Mouse (Mus musculus): ENCODE data around the gene Kcna10.
A peak's percentile ranks its signal among the peaks of the same experiment; 100 is the strongest.

Kcna10 gene

DNA sequence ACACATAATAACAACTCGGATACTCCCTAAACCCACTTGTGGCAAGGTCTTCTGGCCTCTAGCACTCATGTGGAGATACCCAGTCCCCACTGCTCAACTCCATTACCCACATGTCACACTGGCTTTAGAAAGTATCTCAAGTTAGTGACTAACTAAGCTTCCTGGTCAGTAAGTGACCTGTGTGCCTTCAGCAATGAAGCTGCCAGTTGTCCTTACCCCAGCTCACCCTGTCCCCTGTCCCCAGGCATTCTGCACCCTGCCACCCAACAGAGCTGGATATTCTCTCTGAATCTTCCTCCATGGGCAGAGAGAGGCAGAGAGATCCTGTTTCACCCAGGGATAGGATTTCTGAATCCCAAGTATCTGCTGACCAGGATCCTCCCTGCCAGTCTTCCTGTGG lies at the start of gene Kcna10:
Gene Kcna10 (plus strand): TSS at position 301 of the 400 bp plus-strand sequence.
- DNase-seq (ENCODE audit: low read depth, low spot score): no peak

DNA sequence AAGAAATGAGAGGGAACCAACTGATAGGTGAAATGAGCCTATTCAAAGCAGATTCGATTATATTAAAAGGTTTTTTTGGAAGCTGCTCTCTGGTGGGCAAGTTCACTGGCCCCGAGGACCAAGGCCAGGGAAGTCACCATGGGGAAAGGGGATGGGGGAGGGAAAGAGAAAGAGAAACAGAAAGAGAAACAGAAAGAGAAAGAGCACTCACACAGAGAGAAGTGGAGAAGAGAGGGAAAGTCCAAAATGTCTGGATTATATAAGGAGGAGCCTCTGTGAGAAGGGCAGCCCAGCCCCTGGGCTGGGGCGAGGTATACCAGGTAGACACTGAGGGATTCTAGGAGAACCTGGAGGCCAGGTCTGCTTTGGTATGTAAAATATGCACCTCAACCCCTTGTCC lies 48.4 kb upstream of the Kcna10 start:
- DNase-seq (ENCODE audit: low read depth, low spot score): no peak

DNA sequence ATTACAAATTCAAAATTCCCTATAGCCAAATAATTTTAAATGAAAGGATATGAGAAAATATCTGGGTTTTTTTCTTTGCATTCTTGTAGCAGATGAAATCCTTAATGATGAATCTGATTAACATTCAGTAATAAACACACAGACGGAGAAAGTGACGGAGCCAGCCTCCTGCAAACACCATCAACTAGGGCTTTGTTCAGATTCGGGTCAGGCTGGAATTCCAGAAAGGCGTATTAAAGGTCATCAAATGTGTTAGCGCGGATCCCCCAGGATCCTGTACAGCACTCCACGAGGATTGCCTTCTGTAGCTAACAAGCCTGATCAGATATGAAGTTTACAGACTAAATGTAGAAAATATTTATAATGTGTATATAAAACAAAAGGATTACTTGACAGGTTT lies 35.7 kb upstream of the Kcna10 start:
- no peak for DNase-seq (ENCODE audit: low read depth, low spot score)

DNA sequence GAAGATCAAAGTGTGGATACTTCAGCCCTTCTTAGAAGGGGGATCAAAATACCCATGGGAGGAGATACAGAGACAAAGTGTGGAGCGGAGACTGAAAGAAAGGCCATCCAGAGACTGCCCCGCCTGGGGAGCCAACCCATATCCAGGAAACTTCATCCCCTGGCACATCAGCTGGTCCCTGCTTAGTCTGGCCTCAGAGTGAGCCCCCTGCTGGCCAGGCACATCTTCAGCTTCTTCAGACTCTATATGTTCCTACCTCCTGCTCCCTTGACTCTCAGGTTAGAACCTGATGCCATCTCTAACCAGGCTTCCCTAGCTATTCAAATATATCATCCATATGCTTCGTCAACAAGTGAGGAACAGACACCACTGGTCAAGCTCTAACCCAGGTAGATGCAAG lies 33.9 kb upstream of the Kcna10 start:
- no peak for DNase-seq (ENCODE audit: low read depth, low spot score)

DNA sequence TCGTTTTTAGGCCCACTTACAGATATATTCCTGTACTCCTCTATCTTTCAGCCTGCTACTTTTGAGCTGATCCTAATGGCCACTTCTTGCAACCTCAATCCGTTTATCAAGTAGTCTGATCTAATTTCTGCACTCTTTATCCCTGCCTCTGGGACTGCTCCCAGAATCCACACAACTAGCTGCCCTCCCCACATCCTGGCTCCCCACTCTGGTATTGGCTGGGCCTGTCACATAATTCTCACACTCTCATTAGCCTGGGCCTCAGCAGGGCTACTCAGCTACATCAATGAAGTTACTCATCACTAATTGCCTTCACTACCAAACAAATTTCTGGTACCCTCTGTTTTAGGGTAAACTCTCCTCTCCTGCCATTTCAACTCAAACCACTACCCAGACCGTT lies 32.4 kb upstream of the Kcna10 start:
- DNase-seq (ENCODE audit: low read depth, low spot score): no peak

DNA sequence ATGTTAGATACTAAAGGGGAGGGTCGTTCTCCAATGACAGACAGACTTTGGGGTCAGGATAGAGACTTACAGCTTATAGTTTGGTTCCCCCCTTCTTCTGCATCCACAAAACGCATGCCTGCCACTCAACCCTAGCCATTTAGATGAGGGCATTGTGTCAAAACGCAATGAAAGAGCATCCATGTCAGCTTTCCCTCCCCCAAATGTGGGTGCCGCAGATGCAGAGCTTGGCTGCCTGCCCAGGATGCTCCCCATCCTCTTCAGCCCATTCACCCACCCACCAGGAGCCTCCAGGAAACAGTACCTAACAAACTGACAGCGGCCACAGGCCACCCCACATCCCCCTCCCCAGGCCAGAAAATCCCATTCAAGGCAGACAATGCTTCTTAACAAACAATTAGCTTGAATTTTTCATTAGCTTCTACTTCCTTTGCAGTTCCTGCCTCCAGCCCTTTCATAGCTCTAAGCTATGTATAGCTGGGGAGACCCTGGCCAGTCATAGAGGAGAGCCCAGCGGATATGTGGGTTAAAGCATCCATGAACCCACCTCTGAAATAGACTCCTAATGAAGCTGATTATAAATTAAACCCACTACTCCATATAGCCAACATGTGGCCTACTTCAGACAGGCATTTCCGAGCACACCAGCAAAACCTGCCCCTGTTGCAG lies 31.9 kb upstream of the Kcna10 start:
- DNase-seq (ENCODE audit: low read depth, low spot score): no peak

DNA sequence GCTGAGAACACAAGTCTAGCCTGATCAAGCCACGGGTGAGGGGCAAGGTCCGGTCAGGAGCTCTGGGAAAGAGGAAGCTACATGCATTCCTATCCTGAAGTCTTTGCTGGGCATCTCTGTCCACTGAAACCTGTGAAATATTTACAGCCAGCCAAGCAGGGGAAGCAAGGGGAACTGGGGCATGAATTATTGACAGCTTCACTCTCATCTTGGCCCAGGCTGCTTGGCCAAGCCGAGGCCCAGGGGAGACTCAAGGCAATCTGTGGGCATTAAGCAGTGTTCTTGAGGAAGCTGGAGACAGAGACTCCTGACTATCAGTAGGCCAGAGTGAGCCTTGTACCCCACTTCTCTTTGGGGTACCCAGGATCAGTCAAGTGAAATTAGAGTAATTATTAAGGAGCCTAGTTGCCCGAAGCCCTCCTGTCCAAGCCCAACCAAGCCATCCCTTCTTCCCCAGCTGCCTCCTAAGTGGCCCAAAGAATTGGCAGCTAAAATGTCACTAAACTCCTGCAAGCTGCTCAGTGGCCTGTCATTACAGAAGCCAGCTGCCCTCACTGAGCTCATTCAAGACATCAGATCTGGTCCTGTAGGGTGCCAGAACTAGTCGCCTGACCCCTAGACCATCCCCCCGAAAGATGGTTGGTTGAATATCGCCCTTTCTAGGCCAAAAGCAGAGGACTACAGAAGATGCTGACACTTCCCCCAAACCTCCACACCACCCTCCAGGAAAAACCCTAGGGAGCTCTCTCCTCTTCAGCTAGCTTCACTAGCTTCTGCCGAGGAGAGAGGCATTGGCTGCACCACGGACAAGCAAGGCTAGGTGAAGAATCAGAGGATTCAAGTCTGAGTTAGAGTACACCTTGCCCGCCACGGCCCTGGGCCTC lies 28.8 kb upstream of the Kcna10 start:
- DNase-seq (ENCODE audit: low read depth, low spot score): no peak

DNA sequence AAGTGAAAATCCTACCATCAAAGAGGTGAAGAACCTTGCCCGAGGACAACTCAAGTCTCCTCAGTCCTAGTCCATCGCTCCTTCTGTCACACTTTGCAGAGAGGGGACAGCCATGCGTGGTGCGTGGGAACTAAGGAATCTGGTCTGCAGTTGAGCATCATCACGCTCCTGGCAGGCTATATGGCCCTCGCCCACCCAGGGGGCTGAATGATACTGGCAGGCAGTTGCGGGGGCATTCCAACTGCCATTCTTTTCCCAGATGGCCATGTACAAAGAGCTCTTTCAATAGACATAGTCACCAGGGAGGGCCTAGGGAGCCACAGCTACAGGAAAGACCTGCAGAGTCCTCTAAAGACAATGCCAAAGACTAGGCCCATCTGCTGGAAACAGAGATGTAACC lies 24.0 kb upstream of the Kcna10 start:
- DNase-seq (ENCODE audit: low read depth, low spot score): no peak

DNA sequence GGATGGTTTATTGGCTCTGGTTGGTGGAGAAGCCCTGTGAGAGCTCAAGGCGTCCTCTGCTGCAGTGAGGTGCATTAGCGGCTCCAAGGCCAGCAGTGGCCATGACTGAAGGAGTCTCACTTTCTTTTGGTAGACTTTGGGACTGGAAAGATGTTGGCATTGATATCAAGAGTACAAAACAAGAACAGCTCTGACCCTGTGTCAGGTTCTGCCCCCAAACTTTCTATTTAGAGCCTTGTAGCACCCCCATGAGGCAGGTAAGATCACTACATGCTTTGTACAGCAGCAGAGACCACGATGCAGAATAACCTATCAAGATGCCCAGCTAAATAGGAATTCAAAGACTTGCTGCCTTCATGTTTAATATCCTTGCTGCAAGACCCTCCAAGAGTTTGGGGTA lies 23.4 kb upstream of the Kcna10 start:
- no peak for DNase-seq (ENCODE audit: low read depth, low spot score)

DNA sequence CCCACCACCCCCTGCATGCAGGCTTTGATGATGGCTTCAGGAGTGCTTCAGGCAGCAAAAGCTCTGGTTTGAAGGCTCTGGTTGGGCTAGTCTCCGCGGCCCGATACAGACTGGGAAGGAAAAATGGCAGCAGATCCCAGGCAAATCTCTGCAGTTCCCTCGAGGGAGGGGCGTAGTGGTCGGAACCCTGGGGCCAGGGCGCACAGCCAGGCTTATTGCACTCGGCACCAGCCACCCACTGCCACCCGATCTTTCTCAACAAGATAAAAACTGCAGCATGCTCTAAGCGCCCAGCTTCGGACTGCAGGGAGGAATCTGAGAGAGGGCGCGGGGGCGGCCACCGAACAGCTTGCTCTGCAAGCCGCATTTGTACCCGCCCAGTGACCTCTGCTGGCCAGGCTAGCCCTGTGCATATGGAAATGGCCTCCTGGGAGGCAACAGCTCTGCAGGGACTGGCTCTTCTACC lies 23.0 kb upstream of the Kcna10 start:
- no peak for DNase-seq (ENCODE audit: low read depth, low spot score)

DNA sequence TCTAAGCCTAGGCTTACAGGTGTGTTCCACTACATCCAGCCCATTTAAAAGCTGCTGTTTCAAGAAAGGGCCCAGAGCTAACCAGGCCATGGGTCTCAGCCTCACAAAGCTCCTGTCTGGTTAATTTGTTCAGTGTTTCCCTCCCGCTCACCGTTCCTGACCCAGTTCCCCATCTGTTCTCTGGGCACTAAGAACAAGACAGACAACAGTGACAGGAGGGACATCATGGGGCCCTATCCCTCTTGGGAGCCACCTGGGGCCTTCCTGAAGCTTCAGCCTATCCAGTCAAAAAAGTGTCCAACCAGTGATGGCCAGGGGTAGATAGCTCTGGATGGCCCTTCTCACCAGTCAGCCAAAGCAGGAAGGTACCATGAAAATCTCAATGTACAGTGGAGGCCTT lies 20.1 kb upstream of the Kcna10 start:
- DNase-seq (ENCODE audit: low read depth, low spot score): no peak

DNA sequence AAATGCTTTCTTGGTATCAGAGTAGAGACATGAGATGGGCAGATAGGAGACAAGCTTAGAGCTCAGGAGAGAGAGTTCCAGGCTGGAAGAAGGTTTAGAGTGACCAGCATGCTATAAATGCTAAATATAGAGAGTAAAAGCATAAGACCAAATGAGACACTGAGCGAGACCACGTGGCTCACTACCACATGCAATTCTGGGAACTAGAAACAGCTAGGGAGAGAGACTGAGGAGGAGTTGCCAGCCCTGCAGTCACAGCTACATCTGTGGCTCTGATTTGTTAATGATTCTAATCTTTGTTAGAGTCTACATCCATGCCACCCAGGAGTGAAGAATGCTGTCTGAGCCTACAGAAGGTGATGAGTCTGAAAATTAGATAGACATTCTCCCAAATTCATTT lies 13.3 kb upstream of the Kcna10 start:
- DNase-seq (ENCODE audit: low read depth, low spot score): no peak

DNA sequence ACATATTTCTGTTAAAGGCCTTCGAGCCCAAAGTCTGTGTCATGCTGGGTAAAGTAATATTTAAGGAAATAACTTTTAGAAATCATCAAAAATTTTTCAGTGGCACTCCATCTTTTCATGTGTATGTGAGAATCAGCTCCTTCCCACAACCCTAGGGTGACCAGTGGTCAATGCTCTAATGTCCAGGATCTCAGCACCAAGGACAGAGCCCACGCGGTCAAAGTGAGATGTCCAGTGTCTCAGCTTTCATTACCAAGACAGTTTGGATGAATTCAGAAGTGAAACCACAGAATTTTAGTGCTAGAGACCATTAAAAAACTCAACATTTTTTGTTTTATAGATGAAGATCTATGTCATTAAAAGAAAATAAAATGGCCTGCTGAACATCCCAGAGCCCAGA lies 10.9 kb upstream of the Kcna10 start:
- DNase-seq (ENCODE audit: low read depth, low spot score): no peak

DNA sequence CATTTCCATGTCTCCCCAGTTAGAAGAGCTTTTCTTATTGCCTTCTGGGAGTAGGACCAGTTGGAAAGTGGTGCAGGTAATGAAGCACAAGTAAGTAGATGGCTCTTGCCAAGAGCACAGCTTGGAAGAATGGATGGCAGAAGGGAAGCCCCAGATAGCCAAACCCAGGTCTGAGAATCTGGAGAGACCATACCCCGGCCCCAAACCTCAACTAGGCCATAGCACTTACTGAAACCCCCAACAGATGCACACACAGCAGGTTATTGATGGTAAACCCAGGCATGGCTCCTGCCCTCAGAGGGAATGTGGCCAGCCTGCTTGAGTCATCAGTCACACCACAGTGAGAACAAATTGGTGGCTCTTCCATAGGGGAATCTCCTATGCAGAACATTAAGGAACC lies 10.3 kb upstream of the Kcna10 start:
- DNase-seq (ENCODE audit: low read depth, low spot score): no peak

DNA sequence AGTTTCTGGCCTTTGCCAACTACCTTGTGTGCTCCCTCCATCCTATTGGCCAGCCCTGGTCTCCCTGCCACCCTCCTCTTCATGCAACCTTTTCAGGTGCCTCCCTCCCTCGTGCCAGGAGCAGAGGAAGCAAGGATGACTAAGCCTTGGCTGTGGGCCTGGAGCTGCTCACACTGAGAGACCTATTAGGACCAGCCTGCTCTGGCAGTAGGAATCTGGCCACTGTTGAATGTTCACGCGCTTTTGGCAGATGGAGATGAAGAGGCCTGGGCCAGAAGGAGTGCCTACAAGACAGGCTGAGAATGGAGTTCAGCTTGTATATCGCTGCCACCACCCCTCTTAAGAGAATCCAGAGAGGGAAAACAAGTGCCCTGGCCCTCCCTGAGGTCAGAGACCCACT lies 7.4 kb upstream of the Kcna10 start:
- DNase-seq (ENCODE audit: low read depth, low spot score): no peak

DNA sequence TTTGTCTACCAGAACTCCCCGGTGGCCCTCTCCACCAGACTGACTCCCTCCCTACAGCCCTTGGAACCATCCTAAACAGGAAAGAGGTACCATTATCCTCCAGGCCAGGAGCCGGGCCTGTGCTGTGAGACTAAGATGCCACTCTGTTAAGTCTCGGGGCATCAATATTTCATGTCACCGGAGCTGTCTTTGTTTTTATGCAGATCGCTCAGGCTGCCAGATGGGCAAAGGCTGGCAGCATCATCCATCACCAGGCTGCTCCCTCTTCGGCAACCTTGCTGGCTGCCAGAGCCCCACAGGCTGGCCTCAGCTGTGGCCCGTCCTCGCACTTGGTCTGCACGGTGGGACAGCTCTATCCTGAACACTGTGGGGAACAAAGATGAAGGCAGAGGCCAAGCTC lies 6.4 kb upstream of the Kcna10 start:
- no peak for DNase-seq (ENCODE audit: low read depth, low spot score)

DNA sequence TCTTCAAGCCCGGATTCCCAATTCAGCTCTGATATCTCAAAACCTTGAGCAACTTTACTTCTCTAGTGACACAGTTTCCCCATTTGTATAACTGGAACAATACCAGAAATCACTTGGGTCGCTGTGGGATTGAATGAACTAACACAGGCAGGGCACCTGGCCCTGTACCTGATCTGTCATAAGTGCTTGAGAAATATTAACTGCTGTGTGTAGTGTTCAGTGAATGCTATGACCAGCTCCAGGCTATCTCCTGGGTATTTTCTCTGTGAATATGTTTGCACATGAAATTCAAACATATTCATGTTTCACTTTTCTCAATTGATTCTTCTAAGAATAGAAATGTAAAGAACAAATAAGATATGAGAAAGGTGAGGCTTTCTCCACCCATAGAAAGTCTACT lies 2.0 kb upstream of the Kcna10 start:
- no peak for DNase-seq (ENCODE audit: low read depth, low spot score)

DNA sequence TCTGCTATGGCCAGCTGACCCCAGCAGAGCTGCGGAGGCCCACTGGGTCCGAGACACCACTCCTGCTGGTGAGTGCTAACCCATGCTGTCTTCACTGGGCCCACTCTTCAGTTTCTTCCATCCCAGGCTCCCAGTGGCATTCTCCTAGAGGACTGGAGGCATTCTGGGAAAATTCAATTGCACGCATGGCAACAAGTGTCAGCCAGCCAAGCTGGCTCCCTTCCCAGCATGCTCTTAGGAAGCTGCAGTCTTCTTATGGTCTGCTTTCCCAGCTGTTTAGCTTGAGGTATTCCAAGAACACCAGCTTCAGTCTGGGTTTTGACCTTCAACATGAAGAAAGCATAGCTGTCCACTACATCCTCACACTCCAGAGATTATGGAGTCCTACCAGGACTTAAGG lies 322 bp downstream of the Kcna10 start:
- no peak for DNase-seq (ENCODE audit: low read depth, low spot score)

DNA sequence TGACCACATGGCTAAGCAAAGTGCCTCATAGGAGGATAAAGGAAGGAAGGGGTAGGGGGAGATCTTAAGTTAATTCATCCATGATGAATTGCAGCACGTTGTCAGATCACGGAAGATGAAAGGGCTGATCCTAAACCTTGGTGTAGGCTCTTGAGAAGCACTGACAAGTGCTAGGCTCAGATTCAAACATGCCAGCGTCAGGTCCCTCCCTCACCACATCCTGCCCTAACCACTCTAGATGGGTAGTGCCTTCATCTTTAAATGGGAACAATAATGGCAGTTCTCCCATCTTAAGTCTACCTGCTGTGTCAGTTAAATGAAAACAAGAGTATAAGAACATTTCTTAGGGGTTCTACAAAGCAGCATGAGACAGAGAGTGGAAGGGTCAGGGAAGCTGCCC lies 2.7 kb downstream of the Kcna10 start:
- no peak for DNase-seq (ENCODE audit: low read depth, low spot score)

DNA sequence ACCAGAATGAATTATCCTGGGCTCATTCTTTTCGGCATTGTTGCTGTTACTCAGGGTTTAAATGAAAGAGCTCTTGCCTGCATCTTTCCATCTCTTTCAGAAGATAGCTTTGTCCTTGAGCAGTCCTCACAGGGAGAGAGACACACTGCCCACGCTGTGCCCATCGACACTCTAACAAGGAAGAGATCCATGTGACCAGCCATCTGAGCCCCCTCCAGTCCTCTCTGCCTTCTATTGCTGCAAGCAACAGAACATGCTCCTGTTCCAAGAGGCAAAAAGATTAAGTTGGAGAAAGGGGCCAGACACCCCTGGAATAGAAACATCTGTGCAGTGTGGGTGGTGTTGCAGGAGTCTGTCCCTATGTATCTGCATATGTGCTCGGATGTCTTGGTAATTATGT lies 4.2 kb downstream of the Kcna10 start:
- DNase-seq (ENCODE audit: low read depth, low spot score): no peak

DNA sequence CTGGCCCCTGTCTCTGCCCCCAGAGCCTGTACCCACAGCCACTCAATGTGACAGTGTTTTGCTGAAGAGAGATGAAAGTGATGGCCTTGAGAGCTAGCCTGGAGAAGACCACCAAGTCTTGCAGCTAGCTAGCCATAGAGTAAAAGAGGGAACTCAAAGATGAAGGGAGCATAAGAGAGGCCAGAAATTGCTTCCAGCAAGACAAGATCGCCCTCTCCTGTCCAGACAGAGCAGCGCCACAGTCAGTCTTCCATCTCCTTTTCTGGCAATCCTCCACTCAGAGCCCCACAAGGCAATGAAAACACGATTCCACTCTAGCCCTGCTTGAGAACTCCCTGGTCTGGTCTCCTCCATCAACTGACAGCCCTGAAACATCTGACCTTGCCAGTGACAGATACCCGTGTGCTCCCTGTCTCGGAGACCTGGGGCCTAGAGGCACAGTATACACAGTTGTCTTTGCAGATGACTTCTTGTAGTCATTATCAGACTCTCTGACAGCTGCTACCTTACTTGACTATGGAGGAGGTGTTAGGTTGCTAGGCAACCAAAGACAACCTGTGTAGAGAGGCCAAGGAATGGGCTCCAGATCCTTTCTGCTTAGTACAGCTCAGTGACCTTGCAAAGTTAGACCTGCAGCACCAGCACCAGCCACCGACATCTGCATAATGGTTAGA lies 5.5 kb downstream of the Kcna10 start:
- DNase-seq (ENCODE audit: low read depth, low spot score): no peak

DNA sequence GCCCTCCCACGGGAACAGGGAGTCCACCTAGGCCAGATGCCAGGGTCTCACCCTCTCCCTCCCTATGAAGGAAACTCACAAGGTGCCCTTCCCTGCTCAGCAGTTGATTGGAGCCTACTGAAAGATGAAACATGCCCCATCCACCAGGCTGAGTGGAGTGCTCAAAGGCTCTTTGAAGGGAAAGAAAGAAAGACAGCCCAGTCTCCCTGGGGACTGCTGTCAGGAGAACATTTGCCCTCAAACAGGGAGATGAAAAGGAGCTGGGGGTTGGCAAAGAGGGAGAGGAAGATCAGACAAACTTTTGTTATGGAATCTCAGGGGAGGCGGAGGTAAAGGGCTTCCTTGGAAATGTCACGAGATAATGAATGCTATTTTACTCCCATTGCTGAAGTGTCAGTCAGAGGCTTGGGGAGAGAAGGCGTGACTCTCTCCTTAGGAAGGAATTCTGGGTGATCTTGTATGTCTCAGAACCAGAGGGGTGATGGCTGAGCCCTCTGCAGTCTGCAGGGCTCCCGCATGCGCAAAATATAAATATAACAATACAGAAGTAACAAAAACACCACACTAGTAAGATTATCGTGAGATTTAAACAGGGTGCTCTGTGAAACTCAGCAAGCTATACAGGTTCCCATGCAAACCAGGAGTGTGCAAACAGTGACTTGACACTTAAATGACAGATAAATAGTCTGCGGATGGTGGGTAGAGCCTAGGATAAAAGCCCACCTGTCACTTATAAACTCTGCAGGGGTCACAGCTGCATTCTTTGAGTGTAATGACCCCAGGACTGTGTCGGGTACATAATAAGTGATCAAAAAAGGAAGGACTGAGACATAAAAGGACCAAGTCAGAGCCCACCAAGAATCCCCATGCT lies 18.7 kb downstream of the Kcna10 start:
- peak; percentile 18 for DNase-seq (ENCODE audit: low read depth, low spot score)

All from WW6 (cell line).